Mouse (Mus musculus) cortical plate, adult 2 months (tissue): ENCODE data around the gene Rtp4.

ENCODE experiments used
- CTCF ChIP-seq: fragments of 200-500 bp; IDR thresholded peaks from 2 replicates; pipeline ENCODE4 v1.5.1; 2011; ENCODE audit warnings: mild to moderate bottlenecking, control low read depth, low read length; ENCODE audit not compliant: insufficient read depth; ENCODE audit errors: extremely low read depth
- POLR2A ChIP-seq: fragments of 200-500 bp; IDR thresholded peaks from 2 replicates; pipeline ENCODE4 v1.6.1; 2011; ENCODE audit warnings: mild to moderate bottlenecking, low read length, control low read depth; ENCODE audit not compliant: insufficient read depth; ENCODE audit errors: extremely low read depth

DNA sequence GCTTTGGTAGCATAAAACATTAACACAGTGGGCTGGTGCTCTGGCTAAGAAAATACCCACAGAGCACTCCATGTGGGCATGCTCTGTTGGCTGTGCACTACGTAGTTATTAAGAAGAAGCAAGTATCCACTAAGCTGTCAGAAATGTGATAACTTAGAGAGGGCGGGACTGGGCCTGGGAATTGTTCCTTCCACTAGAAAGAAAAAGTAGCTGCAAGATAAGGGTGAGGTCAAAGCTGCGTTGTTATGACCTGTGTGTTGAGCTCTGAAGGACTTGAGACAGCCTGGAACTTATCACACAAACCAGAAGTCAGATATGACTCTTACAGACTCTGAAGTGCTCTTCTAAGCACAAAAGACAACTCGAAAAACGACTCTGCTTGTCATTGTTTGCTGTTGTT, 19.5 kb upstream of the Rtp4 start:
- TF ChIP-seq POLR2A (no peak), CTCF (no peak)
